Mouse (Mus musculus) intestine, embryonic 16.5 days (tissue): ENCODE data around the gene Socs5. TPM values are rescaled to one million over a fixed set of nuclear protein-coding genes. Genes with fewer than 3 reads are reported as not detected.
A peak's percentile ranks its signal among the peaks of the same experiment; 100 is the strongest.

ENCODE experiments used
- ATAC-seq: fragments of 200-750 bp; cut with Nextera tagmentation; 2 replicates; pipeline ENCODE4 v1.8.0; 2017; ENCODE audit warnings: moderate TSS enrichment, moderate library complexity
- H3K27ac ChIP-seq: fragments of 300-500 bp; sonication (generic); 2 replicates; pipeline ENCODE4 v1.5.1; 2014; ENCODE audit warnings: mild to moderate bottlenecking, low read length
- H3K27me3 ChIP-seq: fragments of 300-500 bp; sonication (generic); replicated peaks from 2 replicates; pipeline ENCODE4 v1.6.1; 2014; ENCODE audit warnings: low read length, control low read depth, mixed read lengths; ENCODE audit not compliant: control insufficient read depth, insufficient read depth
- H3K36me3 ChIP-seq: fragments of 300-500 bp; sonication (generic); 2 replicates; pipeline ENCODE4 v1.6.1; 2014; ENCODE audit warnings: low read length, control low read depth; ENCODE audit not compliant: control insufficient read depth, insufficient read depth
- H3K4me1 ChIP-seq: fragments of 300-500 bp; sonication (generic); 2 replicates; pipeline ENCODE4 v1.6.1; 2014; ENCODE audit warnings: low read length, control low read depth, mixed read lengths; ENCODE audit not compliant: control insufficient read depth, insufficient read depth
- H3K4me2 ChIP-seq: fragments of 300-500 bp; sonication (generic); 2 replicates; pipeline ENCODE4 v1.6.1; 2014; ENCODE audit warnings: low read depth, low read length, control low read depth
- H3K4me3 ChIP-seq: fragments of 300-500 bp; sonication (generic); 2 replicates; pipeline ENCODE4 v1.5.1; 2014; ENCODE audit warnings: mild to moderate bottlenecking, low read length
- H3K9ac ChIP-seq: fragments of 300-500 bp; sonication (generic); 2 replicates; pipeline ENCODE4 v1.6.1; 2014; ENCODE audit warnings: low read depth, low read length
- H3K9me3 ChIP-seq: fragments of 300-500 bp; sonication (generic); 2 replicates; pipeline ENCODE4 v1.6.1; 2016; ENCODE audit warnings: low read length, control low read depth; ENCODE audit not compliant: control insufficient read depth
- WGBS: fragments of 180-500 bp; shearing (Covaris S2); extraction: QIAGEN DNeasy Blood & Tissue Kit; methylation state at CpG from one replicate; pipeline ENCODE4 v1.1.7; 2014; 5-methylcytosine and 5-hydroxymethylcytosine counted together
- polyA plus RNA-seq: library from polyadenylated mRNA; unstranded; fragments of >200 nt; fragmentation: Nextera tagmentation; extraction: Ambion mirVana; gene quantifications from 2 replicates; pipeline ENCODE4 v1.2.1, GENCODE M21; 2015

Gene Socs5
- polyA plus RNA-seq, 1 experiment from 2014 or later: 5.3 TPM

DNA sequence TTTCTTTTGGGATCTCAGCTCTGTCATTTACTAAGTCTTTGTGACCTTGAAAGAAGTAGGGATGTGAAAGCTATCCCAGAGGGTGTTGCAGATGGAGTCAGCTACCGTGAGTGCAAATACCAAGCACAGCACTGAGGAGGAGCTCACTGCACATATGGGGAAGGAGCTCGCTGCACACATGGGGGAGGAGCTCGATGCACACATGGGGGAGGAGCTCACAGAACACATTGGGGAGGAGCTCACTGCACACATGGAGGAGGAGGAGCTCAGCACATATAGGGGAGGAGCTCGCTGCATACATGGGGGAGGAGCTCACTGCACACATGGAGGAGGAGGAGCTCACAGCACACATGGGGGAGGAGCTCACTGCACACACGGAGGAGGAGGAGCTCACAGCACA is 4.4 kb upstream of the Socs5 start:
- H3K27ac ChIP-seq: 0 out of 2 replicates have a peak overlapping the region, but pooled peaks have one; percentile 19
- H3K4me1 ChIP-seq: no peaks in the 10 kb centered on the region
- H3K9ac ChIP-seq: no peak overlapping the region
- H3K36me3 ChIP-seq: no peaks in the 10 kb centered on the region
- H3K4me2 ChIP-seq: no peak overlapping the region
- H3K9me3 ChIP-seq: no peaks in the 10 kb centered on the region
- no peak overlapping the region for H3K4me3 ChIP-seq
- WGBS: 66% methylated on average over 5 of the region's 5 CpGs
- ATAC-seq: no peak
- no peaks in the 10 kb centered on the region for H3K27me3 ChIP-seq

DNA sequence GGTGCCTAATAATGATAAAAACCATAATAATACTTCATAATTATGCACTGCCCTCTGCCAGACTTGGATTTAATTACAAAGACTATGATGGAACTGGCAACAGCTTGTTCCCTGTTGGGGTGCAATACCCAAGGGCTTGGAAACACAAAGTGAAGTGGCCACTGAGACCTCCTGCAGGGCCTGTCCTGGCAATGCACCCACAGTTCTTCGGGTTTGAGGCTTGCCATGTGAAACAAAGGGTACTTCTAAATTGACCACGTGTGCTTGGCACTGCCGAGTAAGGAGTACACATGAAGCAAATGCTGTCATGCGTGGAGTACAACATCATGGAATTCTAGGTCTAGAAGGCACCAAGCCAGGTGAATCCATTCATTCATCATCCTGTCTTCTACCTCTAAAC is 3.2 kb upstream of the Socs5 start:
- Histone ChIP-seq H3K36me3 (no peaks in the 10 kb centered on the region), H3K4me3 (no peak overlapping the region), H3K4me2 (no peak overlapping the region), H3K27ac (no peak overlapping the region), H3K9ac (no peak overlapping the region), H3K9me3 (no peaks in the 10 kb centered on the region), H3K27me3 (no peaks in the 10 kb centered on the region), H3K4me1 (0 out of 2 replicates have a peak, but pooled peaks cover 2% of the 10 kb centered on the region)
- no peak for ATAC-seq
- WGBS: 91% methylated on average over 4 of the region's 4 CpGs

DNA sequence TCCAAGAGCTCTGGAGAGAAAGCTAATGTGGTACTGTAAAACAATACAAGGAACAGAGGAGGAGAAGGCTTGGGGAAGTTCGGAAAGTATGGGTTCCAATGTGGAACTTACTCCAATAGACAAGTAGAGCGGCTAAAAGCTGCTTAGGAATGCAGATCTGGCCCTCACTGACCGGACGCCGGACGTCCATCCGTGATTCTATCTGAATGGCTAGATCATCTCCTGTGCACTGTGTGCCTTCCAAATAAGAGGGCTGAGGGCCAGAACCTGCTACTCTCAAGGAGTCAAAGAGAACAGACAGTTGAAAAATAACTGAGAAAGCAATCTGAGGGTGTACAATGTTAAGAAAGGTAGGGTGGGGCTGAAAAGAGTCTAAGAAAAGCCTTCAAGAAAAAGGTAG is 1.5 kb upstream of the Socs5 start:
- Histone ChIP-seq H3K9me3 (no peaks in the 10 kb centered on the region), H3K4me1 (0 out of 2 replicates have a peak, but pooled peaks cover 2% of the 10 kb centered on the region), H3K4me2 (peak overlapping the region; percentile 69; the same call in 1 of the 2 replicates), H3K4me3 (no peak overlapping the region), H3K27ac (no peak overlapping the region), H3K27me3 (no peaks in the 10 kb centered on the region), H3K36me3 (no peaks in the 10 kb centered on the region), H3K9ac (no peak overlapping the region)
- ATAC-seq: no peak
- WGBS: 91% methylated on average over 7 of the region's 7 CpGs

DNA sequence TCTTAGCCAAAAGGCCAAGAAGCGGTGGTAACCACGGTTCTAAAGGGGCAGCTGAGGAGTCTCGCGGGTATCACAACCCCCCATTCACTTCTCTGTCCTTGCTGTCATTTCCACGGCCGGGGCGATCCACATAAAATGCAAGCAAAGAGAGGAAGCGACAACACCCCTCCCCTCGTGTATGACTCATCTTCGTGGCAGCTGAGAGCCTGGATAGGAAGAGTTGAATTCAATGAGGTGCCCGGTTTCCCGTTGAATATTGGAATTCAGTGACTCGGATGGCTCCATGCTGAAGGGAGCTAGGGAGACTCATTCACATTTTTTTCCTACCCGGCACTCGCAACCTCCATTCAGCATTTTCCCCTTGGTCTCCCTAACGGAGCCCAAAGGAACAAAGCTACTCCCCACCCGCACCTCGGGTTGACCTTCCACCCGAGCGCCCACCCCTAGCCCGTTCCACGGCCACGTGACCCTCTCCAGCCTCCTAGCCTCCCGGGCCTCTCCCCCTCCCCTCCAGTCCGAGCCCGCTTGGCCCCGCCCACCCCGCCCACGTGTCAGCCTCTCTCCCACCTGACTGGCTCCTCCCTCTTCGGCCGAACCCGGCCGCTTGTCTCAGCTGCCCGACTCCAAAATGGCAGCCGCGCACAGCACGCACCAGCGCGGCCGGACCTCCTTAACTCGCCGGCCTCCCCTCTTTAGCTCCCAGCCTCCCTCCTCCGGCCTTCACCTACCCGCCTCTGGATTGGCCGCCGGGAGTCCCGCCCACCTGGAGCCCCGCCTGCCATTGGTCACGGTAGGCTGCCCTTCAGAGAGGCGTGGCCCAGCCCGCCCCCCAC is 572 bp upstream of the Socs5 start:
- Histone ChIP-seq H3K9ac (peak overlapping the region; percentile 83), H3K4me1 (0 out of 2 replicates have a peak, but pooled peaks cover 2% of the 10 kb centered on the region), H3K4me3 (peak overlapping the region; percentile 75), H3K27me3 (no peaks in the 10 kb centered on the region), H3K27ac (peak overlapping the region; percentile 76), H3K36me3 (no peaks in the 10 kb centered on the region), H3K9me3 (no peaks in the 10 kb centered on the region), H3K4me2 (peak overlapping the region; percentile 69)
- ATAC-seq: peak; percentile 99
- WGBS: under 1% methylated on average over 47 of the region's 51 CpGs

DNA sequence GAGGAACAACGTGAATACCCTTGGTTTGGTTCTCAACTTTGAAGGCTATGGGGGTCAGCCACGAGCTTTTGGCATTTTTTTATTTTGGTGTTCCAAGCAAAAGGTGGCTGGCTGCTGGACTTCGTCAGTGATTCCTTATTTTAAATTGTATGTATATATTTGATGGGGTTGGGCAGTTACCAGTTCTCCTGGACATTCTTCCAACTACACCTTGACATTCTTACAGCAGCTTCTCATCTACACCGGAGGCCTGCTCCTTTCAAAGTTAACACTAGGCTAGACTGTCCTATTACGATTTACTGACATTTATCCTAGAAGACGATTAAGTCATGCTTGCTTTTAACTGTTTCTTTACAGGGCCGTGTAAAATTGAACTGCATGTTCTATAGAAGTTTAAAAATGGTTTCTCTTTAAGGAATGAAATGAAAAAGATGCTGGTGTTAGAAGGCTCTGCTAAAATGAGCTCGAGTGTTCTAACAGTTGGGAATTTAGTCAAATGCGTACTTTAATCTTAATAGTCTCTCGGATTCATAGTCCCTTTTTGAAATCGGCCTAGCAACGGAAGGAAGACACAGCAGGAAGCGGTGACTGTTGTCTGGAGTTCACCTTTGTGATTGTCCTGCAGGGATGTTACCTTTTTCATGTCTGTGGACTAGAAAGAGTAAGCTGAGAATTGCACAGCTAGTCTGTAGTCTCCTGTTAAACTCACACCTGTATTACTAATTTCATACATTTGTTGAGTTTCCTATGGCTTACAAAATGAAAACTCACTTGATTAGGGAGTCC is 1.2 kb downstream of the Socs5 start:
- peak overlapping the region; percentile 75 for H3K4me3 ChIP-seq
- 40% methylated on average over 13 of the region's 13 CpGs for WGBS
- peak overlapping the region; percentile 83 for H3K9ac ChIP-seq
- H3K27me3 ChIP-seq: no peaks in the 10 kb centered on the region
- no peak for ATAC-seq
- H3K36me3 ChIP-seq: no peaks in the 10 kb centered on the region
- peak overlapping the region; percentile 92 for H3K4me2 ChIP-seq
- 0 out of 2 replicates have a peak, but pooled peaks cover 2% of the 10 kb centered on the region for H3K4me1 ChIP-seq
- H3K9me3 ChIP-seq: no peaks in the 10 kb centered on the region
- H3K27ac ChIP-seq: 0 out of 2 replicates have a peak overlapping the region, but pooled peaks have one; percentile 5

DNA sequence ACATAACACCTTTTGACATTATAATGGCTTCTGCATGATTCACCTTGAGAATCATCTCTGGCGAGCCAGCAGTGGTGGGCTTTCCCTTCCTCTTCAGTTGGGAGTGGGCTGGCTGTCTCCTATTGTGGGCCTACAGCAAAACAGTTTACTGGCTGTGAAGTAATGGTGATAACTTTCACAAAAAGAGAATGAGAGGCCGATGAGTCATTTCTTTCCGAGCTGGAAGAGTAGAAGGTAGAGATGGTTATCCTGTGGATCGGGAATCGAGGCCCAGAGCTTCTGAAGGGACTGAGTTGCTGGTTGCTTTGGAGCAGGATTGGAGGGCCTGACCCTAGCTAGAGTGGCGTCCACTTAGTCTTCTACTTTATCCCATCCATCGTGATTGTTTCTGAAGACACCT is 2.0 kb downstream of the Socs5 start:
- H3K9me3 ChIP-seq: no peaks in the 10 kb centered on the region
- 0 out of 2 replicates have a peak, but pooled peaks cover under 1% of the 10 kb centered on the region for H3K36me3 ChIP-seq
- no peak overlapping the region for H3K27ac ChIP-seq
- no peak overlapping the region for H3K4me2 ChIP-seq
- 84% methylated on average over 7 of the region's 7 CpGs for whole genome bisulfite sequencing
- no peak overlapping the region for H3K4me3 ChIP-seq
- H3K4me1 ChIP-seq: 0 out of 2 replicates have a peak, but pooled peaks cover 2% of the 10 kb centered on the region
- H3K9ac ChIP-seq: no peak overlapping the region
- no peaks in the 10 kb centered on the region for H3K27me3 ChIP-seq
- no peak for ATAC-seq

DNA sequence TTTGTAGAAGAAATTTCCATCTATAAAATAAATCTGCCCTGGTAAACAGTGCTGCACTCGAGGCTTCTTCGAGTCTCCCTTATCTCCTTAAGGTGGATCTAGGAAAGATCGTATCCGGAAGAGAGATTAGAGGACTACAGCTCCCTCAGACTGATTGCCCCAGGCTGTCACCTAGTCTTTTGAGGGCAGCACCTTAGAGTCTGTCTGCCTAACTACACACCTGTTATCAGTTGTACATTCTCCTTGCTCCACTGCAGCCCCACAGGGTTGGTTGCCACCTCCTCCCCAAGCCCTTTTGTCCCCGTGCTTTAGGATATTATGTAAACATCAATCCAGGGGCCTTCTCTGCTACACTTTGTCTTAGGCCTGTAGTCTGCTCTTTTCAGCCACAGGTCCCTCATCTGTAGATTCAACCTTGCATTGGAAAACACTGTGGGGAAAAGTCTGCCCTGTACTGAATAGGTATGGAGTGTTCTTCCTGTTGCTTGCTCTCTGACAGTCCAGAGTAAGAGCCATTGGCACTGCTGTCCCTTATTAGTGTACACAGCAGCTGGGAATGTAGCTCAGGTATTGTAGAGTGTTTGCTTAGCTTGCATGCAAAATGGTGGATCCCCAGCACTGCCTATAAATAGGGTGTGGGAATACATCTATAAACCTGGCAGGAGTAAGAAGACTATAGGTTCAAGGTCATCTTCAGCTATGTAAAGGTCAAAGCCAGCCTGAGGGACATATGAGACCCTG is 5.5 kb downstream of the Socs5 start:
- H3K4me3 ChIP-seq: no peak overlapping the region
- no peak overlapping the region for H3K9ac ChIP-seq
- peaks cover 2% of the 10 kb centered on the region; the same call in 1 of the 2 replicates for H3K36me3 ChIP-seq
- no peak overlapping the region for H3K27ac ChIP-seq
- H3K9me3 ChIP-seq: no peaks in the 10 kb centered on the region
- 0 out of 2 replicates have a peak, but pooled peaks cover 2% of the 10 kb centered on the region for H3K4me1 ChIP-seq
- WGBS: 48% methylated on average over 5 of the region's 5 CpGs
- no peaks in the 10 kb centered on the region for H3K27me3 ChIP-seq
- ATAC-seq: peak; percentile 60
- no peak overlapping the region for H3K4me2 ChIP-seq

DNA sequence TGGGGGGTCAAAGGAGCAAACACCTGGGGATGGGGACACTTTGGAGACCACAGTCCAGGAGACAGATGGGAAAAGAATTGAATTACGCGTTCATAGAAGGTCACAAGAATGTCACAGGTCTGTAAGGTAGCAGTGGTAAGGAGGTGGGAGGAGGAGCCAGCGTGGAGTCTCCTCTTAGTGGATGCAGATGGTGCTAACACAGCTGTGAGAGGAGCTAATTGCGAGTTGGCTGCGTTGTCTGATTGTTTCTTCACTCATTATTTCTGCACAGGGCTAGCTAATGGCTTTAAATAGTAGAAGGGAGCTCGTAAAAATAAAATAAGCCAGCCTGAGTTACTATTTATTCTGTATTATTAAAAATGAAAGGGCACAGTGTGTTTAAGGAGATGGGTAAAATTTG is 8.1 kb downstream of the Socs5 start:
- no peak overlapping the region for H3K9ac ChIP-seq
- H3K4me3 ChIP-seq: no peak overlapping the region
- no peak overlapping the region for H3K27ac ChIP-seq
- H3K4me2 ChIP-seq: no peak overlapping the region
- H3K27me3 ChIP-seq: no peaks in the 10 kb centered on the region
- no peak for ATAC-seq
- WGBS: 69% methylated on average over 6 of the region's 6 CpGs
- H3K4me1 ChIP-seq: no peaks in the 10 kb centered on the region
- H3K9me3 ChIP-seq: no peaks in the 10 kb centered on the region
- H3K36me3 ChIP-seq: peaks cover 2% of the 10 kb centered on the region; the same call in 1 of the 2 replicates
